Mouse (Mus musculus): ENCODE results near the gene Mapk14.

Mapk14 gene

GRCm38 (mm10) chr17:28690776-28691686 lies at the start of gene Mapk14:
Gene Mapk14 (plus strand): TSS chr17:28691329.
- DNase-seq (ENCODE audit: low spot score in 2 of 2): peak; percentile 99 to 100

- no peak for DNase-seq (ENCODE audit: low spot score in 2 of 2)
Observed at GRCm38 (mm10) chr17:28643697-28644096, 47.4 kb upstream of the Mapk14 start.

GRCm38 (mm10) chr17:28644112-28644511 lies 47.0 kb upstream of the Mapk14 start:
- no peak for DNase-seq (ENCODE audit: low spot score in 2 of 2)

- no peak for DNase-seq (ENCODE audit: low spot score in 2 of 2)
Observed at GRCm38 (mm10) chr17:28646221-28646620, 44.9 kb upstream of the Mapk14 start.

GRCm38 (mm10) chr17:28648607-28649370 lies 42.3 kb upstream of the Mapk14 start:
- peak; percentile 36 to 68 for DNase-seq (ENCODE audit: low spot score in 2 of 2)

- DNase-seq (ENCODE audit: low spot score in 2 of 2): no peak
Observed at GRCm38 (mm10) chr17:28650268-28650667, 40.9 kb upstream of the Mapk14 start.

- no peak for DNase-seq (ENCODE audit: low spot score in 2 of 2)
Observed at GRCm38 (mm10) chr17:28657936-28658335, 33.2 kb upstream of the Mapk14 start.

- DNase-seq (ENCODE audit: low spot score in 2 of 2): no peak
Observed at GRCm38 (mm10) chr17:28659564-28659963, 31.6 kb upstream of the Mapk14 start.

- peak in 1 of 2 experiments; percentile 13 for DNase-seq (ENCODE audit: low spot score in 2 of 2)
Observed at GRCm38 (mm10) chr17:28682311-28683084, 8.6 kb upstream of the Mapk14 start.

- no peak for DNase-seq (ENCODE audit: low spot score in 2 of 2)
Observed at GRCm38 (mm10) chr17:28683601-28684000, 7.5 kb upstream of the Mapk14 start.

GRCm38 (mm10) chr17:28684631-28685030 lies 6.5 kb upstream of the Mapk14 start:
- DNase-seq (ENCODE audit: low spot score in 2 of 2): no peak

GRCm38 (mm10) chr17:28687354-28687753 lies 3.8 kb upstream of the Mapk14 start:
- DNase-seq (ENCODE audit: low spot score in 2 of 2): no peak

GRCm38 (mm10) chr17:28689586-28690283 lies 1.4 kb upstream of the Mapk14 start, which contains the start of gene Slc26a8:
Gene Slc26a8 (minus strand): TSS chr17:28690233.
- DNase-seq (ENCODE audit: low spot score in 2 of 2): peak; percentile 46 to 82

- peak; percentile 63 to 85 for DNase-seq (ENCODE audit: low spot score in 2 of 2)
Observed at GRCm38 (mm10) chr17:28691687-28692340, 685 bp downstream of the Mapk14 start.

- DNase-seq (ENCODE audit: low spot score in 2 of 2): peak; percentile 60 to 78
Observed at GRCm38 (mm10) chr17:28692341-28692710, 1.2 kb downstream of the Mapk14 start.

GRCm38 (mm10) chr17:28693086-28693485 lies 2.0 kb downstream of the Mapk14 start:
- DNase-seq (ENCODE audit: low spot score in 2 of 2): no peak

GRCm38 (mm10) chr17:28694078-28694477 lies 2.9 kb downstream of the Mapk14 start:
- no peak for DNase-seq (ENCODE audit: low spot score in 2 of 2)

GRCm38 (mm10) chr17:28694832-28695231 lies 3.7 kb downstream of the Mapk14 start:
- no peak for DNase-seq (ENCODE audit: low spot score in 2 of 2)

GRCm38 (mm10) chr17:28696641-28697040 lies 5.5 kb downstream of the Mapk14 start:
- DNase-seq (ENCODE audit: low spot score in 2 of 2): no peak

- DNase-seq (ENCODE audit: low spot score in 2 of 2): no peak
Observed at GRCm38 (mm10) chr17:28697290-28698195, 6.4 kb downstream of the Mapk14 start.

Measured in spleen, postnatal 4 days (tissue).